Mouse (Mus musculus) inflammation-experienced regulatory T-cells, adult 6 months (primary cell): ENCODE data around the gene Epsti1. TPM values are rescaled to one million over a fixed set of nuclear protein-coding genes. Genes with fewer than 3 reads are reported as not detected.
"Not testable (repeated sequence)": the region's sequence is repeated elsewhere in the genome, so short reads cannot be mapped to it uniquely, and the experiment has no call there.

ENCODE experiments used
- ATAC-seq: one replicate; pipeline ENCODE4 v1.8.0; 2017
- polyA plus RNA-seq, 3 experiments: library from polyadenylated mRNA; unstranded; fragments of 100-300 nt; shearing (Covaris generic); gene quantifications; one replicate each; pipeline ENCODE4 v1.2.1; 2017

The Epsti1 gene
- polyA plus RNA-seq, result 100 to 1,000 TPM in 2 of 3 experiments, 10 to 100 TPM in 1; 86.1 to 165 (median 108) TPM

DNA sequence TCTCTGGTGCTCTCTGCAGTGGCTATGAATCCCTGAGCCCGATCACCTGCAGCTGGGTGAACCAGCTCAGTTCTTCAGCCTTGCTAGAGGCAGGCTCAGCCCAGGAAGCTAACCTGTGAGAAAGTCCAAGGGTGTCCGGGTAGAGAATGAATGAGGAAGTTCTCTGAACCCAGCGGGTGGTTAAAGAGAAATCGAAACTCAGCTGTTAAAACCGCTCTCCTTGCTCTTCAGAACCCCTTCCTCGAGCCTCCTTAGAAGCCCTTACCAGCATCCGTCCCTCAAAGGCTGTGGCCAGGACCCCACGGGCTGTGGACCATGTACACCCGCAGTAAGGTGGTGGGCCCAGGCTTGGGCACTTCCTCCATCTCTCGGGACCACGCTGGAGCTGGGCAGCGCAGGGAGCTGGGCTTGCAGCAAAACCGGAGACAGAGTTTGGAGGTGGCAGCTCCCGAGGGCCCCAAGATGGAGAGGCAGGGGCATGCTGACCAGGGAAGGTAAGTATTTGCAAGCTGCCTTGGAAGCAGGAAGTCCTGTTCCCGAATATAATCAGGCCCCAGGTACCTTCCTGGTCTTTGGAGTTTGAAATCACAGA lies at the start of gene Epsti1:
Gene Epsti1, plus strand, starts transcription at position 69 of the 592 bp plus-strand sequence.
- peak; percentile 87 for ATAC-seq

- no peak for ATAC-seq
Measured at GRCm38 (mm10) chr14:77859894-77860293, 44.1 kb upstream of the Epsti1 start.

DNA sequence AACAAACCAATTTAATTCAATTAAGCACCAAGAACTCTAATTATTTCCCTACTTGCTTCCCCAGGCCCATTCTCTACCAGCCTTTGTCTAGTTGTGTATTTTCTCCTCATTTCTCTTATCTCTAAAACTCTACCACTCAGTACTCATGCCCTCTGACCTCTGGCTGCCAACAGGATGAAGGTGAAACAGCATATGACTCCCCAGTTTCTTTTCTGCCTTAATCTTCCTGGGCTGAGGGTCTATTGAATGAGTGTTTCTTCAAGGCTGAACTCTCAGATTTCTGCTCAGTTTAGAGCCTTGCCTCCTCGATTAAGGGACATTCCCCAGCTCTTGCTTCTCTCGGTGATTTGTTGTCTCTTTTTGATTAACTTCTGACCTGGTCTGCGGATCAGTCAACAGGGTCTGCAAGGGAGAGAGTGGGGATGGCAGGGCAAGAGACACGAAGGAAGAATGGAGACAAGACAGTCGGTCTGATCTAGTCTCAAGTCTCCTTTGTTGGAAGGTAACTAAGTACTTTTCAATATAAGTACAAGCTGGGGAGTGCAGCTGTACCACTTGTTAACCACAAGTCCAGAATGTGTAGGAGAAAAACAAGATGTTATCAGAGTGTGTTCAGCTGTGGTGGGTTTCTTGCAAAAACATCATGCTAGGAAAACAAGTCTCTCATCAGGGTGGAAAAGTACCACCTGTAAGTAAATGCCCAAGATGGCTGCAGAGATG lies 43.0 kb upstream of the Epsti1 start:
- peak; percentile 62 for ATAC-seq

DNA sequence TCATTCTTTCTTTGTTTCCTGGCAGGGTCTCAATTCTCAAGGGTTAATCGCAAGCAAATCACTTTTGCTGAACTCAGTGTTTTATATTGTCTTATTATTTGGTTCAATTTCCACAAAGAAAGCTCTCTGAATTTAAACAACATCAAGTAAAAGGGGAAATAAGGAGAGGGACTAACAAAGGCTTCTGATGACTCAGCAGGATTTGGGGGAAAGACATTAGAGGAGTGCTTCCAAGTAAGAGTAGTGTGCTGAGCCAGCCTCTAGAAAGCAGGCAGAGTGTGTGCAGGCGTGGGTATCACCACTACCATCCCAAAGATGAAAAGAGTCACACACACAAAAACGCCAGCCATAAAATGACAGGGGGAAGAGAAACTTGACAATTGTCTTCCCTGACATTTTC lies 40.0 kb upstream of the Epsti1 start:
- ATAC-seq, result no peak

GRCm38 (mm10) chr14:77864510-77864909 lies 39.5 kb upstream of the Epsti1 start:
- no peak for ATAC-seq

GRCm38 (mm10) chr14:77867601-77868000 lies 36.4 kb upstream of the Epsti1 start:
- no peak for ATAC-seq

GRCm38 (mm10) chr14:77870926-77871325 lies 33.1 kb upstream of the Epsti1 start:
- ATAC-seq, result peak; percentile 70

DNA sequence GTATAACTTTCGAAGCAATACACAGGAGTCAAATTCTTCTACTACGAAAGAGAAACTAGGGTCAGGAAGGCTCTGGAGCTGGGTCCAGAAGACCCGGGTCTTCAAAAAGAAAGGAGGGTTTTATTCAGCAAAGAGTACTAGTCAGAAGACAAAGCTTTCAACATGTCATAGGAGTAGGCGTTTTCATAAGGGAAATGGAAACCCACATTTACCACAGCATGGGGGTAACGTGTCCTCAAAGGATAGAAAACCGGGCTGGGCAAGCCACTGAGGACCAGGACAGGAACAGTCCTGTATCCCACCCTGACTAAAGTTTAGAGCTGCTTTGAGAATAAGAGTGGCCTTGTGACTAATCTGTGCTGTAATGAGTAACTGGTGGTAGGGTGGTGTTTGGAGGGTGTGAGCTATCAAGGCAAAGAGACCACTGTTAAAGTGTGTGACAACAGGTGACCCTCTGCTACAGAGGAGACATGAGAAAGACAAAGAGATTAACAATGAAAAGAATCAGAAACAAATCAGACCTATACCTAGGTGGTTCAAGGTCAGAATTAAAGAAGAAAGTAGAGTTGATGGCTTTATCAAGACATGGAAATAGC lies 32.6 kb upstream of the Epsti1 start:
- ATAC-seq, result peak; percentile 59

- ATAC-seq, result peak; percentile 61
Measured at GRCm38 (mm10) chr14:77874304-77875241, 29.5 kb upstream of the Epsti1 start, which contains the start of gene Dnajc15. TSS of gene Dnajc15 (minus strand) at chr14:77875125.

- ATAC-seq, result no peak
Measured at GRCm38 (mm10) chr14:77876199-77876598, 27.8 kb upstream of the Epsti1 start.

GRCm38 (mm10) chr14:77877876-77878275 lies 26.2 kb upstream of the Epsti1 start:
- not testable (repeated sequence) for ATAC-seq

GRCm38 (mm10) chr14:77881998-77882397 lies 22.0 kb upstream of the Epsti1 start:
- no peak for ATAC-seq

GRCm38 (mm10) chr14:77882669-77883068 lies 21.4 kb upstream of the Epsti1 start:
- no peak for ATAC-seq

DNA sequence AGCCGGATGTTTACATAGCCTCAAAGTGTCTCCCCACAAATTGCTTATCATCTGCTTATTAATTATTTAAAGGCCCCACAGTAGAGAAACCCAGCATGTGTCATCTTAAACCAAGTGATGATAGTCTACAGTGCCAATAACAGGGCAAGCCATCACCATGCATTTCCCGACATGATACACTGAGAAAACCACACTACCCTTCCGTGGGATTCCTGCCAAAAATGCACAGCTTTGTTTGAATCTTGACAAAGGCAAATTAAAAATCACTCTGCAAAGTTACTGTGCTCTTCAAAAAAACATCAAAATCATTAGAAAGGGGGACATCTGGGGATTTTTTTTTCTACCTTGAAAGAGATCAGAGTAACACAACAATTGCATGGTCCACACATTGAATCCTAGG lies 17.7 kb upstream of the Epsti1 start:
- no peak for ATAC-seq

DNA sequence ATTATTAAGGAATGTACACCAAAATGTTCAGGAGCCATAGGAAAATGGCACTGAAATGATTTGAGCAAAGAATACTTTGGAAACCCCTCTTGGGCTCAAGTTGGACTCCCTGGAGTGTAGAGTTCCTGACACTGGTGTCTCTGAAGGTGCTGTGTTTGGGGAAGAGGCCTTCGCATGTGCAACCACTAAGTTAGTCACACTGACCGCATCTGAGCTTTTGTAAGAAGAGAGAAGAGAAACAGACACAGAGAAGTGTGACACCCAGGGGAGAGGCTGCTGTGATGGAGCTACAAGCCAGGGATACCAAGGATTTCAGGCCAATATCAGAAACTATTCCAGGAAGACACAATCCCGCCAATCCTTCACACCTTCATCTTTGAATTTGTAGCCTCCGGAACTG lies 17.1 kb upstream of the Epsti1 start:
- no peak for ATAC-seq

DNA sequence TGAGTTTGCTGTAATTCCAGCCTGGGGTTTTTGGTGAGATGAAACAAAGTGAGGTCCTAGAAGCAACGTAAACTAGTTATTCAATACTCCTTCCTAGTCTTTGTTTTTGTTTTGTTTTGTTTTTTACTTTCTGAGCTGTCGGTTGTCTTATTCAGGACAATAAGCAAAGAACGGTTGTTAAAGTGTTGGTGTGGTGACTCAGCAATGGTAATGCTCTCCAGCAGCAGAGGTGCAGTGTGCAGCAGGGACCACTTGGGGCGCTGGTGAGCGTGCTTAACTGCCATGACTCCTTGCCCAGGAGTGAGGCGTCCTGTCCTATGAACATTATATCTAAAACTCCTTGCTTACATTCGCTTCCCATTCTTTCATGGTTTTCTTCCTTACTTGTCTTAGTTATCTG lies 14.1 kb upstream of the Epsti1 start:
- no peak for ATAC-seq

DNA sequence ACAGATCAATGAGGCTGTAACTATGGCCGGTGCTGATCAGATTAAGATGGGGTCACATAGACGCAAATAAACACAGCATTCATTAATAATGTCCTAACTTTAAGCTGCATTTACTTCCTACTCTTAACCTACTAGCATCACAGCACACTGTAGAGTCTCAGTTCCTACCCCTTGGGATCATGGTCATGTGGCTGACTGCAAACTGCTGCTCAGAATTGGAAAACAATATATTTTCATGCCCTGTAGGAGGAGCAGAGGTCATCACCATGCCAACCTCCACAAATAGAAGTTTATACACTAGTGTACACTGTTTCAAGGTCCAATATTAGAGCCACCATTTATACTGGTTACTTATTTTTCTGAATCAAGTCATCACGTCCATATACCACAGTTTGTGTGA lies 8.1 kb upstream of the Epsti1 start:
- no peak for ATAC-seq

- no peak for ATAC-seq
Measured at GRCm38 (mm10) chr14:77902541-77902940, 1.5 kb upstream of the Epsti1 start.

- peak; percentile 22 for ATAC-seq
Measured at GRCm38 (mm10) chr14:77905466-77905865, 1.4 kb downstream of the Epsti1 start.

DNA sequence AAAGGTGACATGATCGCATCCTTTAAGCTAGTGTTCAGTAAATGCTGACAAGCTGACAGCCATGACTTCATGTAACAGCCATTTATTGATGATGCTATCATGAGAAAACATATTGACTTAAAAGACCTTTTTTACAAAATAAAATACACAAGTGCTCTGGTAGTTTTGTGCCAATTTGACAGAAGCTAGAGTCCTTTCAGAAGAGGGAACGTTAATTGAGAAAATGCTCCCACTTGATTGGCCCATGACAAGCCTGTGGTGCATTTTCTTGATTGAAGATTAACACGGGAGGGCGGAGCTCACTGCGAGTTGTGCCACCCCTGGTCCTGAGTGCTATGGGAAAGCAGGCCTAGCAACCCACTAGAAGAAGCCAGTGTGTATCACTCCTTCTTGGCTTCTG lies 2.5 kb downstream of the Epsti1 start:
- no peak for ATAC-seq

GRCm38 (mm10) chr14:77915776-77916175 lies 11.7 kb downstream of the Epsti1 start:
- ATAC-seq, result no peak

DNA sequence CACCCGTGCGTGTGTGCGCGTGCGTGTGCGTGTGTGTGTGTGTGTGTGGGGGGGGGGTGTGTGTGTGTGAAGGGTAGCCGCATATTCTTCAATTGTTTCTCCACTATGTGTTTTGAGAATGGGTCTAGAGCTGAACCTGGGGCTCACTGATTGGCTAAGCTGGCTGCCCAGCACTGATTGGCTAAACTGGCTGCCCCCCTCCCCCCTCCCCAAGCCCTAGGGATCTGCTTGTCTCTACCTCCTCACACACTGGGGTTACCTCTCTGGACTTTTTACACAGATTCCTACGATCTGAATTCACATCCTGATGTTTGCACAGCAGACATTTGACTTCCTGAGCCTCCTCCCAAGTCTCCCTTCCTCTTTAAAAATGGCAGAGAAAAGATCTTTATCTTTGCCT lies 17.6 kb downstream of the Epsti1 start:
- no peak for ATAC-seq
